Mouse (Mus musculus) G1E-ER4 (cell line): ENCODE measurements around the gene Nit2. TPM values are rescaled to one million over a fixed set of nuclear protein-coding genes. Genes with fewer than 3 reads are reported as not detected.

Source experiments
- GATA1 ChIP-seq: IDR thresholded peaks from one replicate; pipeline ENCODE4 v1.8.0; 2012; ENCODE audit warnings: low read length, inconsistent platforms
- polyA plus RNA-seq: library from polyadenylated mRNA; stranded (reverse); fragments of >175 nt; gene quantifications from 2 replicates; pipeline ENCODE4 v1.2.3, GENCODE M21; 2012

Gene Nit2
- polyA plus RNA-seq, 1 experiment: 2.0 TPM

GRCm38 (mm10) chr16:57122682-57123445, 44.3 kb downstream of the Nit2 start:
- no peak for TF ChIP-seq GATA1

DNA sequence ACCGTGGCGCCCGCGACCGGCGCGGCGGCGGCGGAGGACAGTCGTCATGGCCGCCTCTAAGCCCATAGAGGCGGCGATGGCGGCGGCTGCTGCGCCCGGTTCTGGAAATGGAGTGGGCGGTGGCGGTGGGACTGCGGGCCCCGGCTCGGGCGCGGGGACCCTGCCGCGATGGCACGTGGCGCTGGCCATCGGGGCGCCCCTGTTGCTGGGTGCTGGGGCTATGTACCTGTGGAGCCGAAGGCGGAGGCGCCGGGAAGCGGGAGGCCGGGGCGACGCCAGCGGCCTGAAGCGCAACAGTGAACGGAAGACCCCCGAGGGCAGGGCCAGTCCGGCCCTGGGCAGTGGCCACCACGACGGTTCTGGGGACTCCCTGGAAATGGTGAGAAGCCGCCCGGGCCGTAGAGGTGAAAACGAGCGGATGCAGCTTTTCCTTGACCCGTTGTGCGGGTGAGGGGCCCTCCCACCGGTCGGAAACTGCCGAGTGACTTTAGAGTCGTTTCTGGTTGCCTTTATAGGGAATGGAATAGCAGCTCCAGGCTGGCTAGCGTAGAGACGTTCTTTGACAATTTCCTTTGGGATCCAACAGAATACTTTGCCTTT, 45.2 kb downstream of the Nit2 start:
- TF ChIP-seq GATA1: no peak

DNA sequence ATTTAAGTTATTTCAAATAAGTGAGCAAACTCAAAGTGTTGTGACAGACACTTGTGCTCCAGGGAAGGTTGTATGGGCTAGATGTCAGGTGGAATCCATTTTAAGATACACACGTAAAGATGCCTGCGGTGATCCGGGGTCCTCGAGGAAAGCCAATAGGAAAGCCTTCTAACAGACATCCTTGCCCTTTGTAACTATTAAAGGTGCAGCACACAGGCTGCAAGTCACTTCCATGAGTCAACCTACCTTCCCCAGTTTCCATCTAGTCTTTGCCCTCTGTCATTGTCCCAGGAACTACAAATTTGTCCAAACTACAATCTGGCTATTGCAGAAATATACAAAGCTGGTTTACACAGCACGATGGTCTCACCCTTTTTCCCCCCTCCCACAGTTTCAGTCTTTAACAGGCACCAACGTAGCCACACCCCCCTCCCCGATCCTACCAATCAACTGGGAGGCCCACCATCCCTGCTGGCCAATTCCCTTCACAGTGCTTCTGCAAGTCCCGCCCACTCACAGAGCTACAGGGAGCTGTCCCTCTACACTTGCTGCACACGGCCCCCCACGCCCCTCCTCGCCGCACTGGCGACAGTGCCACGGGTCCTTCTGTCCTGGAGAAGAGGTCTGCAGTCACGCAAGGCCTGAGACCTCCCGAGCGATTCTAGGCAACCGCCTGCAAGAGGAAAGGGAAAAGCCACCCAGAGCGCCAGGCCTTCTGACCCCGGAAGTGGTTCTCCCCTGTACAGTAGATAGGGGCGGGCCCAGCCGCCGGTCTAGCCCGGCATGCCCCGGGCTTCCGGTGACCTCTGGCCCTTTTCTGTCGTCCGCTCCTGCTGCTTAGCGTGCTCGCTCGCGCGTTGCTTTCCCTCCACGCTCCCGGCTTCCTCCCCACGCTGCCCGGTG, 46.0 kb downstream of the Nit2 start, which contains the start of gene Tomm70a:
Tomm70a (plus strand) TSS at position 791 of the 903 bp plus-strand sequence.
- TF ChIP-seq GATA1: no peak

DNA sequence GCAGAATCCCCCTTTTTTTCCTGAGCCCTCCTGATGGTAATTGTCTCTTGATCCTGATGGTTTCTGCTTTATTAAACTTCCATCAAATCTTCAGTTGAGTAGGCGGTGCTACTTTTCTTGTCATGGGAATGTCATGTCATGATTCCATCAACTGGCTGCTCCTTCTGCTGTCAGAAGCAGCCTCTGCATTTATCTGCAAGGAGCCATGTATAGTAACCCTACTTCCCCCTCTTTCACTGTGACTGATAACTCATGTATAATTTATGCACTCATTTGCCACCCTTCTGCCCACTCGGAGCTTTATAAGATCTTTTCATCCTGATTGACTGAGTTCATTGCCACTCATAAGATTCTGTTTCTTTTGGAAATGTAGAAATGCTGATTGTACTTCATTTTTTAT, 49.6 kb downstream of the Nit2 start:
- no peak for TF ChIP-seq GATA1

DNA sequence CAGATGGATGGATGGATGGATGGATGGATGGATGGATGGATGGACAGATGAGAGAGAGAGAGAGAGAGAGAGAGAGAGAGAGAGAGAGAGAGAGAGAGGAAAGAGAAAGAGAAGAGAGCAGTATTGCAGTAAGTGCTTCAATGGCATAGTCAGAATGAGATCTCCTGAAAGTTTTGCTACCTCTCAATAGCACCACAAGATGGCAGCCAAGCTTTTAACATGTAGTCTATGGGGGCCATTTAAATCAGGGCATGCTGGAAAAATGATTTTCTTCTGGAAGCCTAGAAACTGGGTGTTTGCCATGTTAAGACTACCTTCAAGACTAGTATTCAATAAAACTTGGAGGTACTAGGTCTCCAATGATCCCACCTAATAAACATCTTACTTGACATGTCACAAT, 51.1 kb downstream of the Nit2 start:
- no peak for TF ChIP-seq GATA1

Other genes with a start within 250 kb of the Nit2 start
- gene Lnp1, start 239.3 kb downstream of the Nit2 start, polyA plus RNA-seq: not detected in 2 replicates
- not detected in 2 replicates for gene Tmem45a2, start 96.0 kb downstream of the Nit2 start, polyA plus RNA-seq
- 58.9 and 82.6 TPM in 2 replicates for gene Tomm70a, start 45.6 kb downstream of the Nit2 start, polyA plus RNA-seq
- gene Tbc1d23, start 64.2 kb upstream of the Nit2 start, polyA plus RNA-seq: 0.40 and 0.64 TPM in 2 replicates
- not detected in 2 replicates for gene Tmem30c, start 125.5 kb upstream of the Nit2 start, polyA plus RNA-seq
- not detected in 2 replicates for gene Filip1l, start 185.8 kb upstream of the Nit2 start, polyA plus RNA-seq